Mouse (Mus musculus) cerebral cortex, adult 2 months (tissue): Measurements from ENCODE around the gene Fstl1.

ENCODE experiments used
- WGBS: fragments of 180-500 bp; shearing (Covaris S2); methylation state at CpG from one replicate; pipeline ENCODE4 v1.1.7; 2018; 5-methylcytosine and 5-hydroxymethylcytosine counted together

The Fstl1 gene

GRCm38 (mm10) chr16:37868506-37869469 is 92.1 kb downstream of the Fstl1 start:
- under 1% methylated on average over 87 of the region's 87 CpGs for WGBS

GRCm38 (mm10) chr16:37869470-37870231 is 93.0 kb downstream of the Fstl1 start:
- WGBS, result 9% methylated on average over 4 of the region's 4 CpGs

- 25% methylated on average over 4 of the region's 4 CpGs for WGBS
Measured at GRCm38 (mm10) chr16:37871112-37871715, 94.5 kb downstream of the Fstl1 start.

GRCm38 (mm10) chr16:37874501-37875235 is 98.0 kb downstream of the Fstl1 start:
- 61% methylated on average over 4 of the region's 4 CpGs for WGBS

GRCm38 (mm10) chr16:37877406-37877805 is 100.7 kb downstream of the Fstl1 start:
- WGBS, result 96% methylated on average over 3 of the region's 3 CpGs

- WGBS, result 58% methylated on average over 7 of the region's 7 CpGs
Measured at GRCm38 (mm10) chr16:37878951-37879505, 102.4 kb downstream of the Fstl1 start.

GRCm38 (mm10) chr16:37879750-37880419 is 103.2 kb downstream of the Fstl1 start:
- WGBS, result 86% methylated on average over 4 of the region's 4 CpGs

- 54% methylated on average over 2 of the region's 2 CpGs for WGBS
Measured at GRCm38 (mm10) chr16:37881168-37881567, 104.5 kb downstream of the Fstl1 start.
